12 mouse cellular contexts compared by ENCODE assay signal in the genomic region with DNA sequence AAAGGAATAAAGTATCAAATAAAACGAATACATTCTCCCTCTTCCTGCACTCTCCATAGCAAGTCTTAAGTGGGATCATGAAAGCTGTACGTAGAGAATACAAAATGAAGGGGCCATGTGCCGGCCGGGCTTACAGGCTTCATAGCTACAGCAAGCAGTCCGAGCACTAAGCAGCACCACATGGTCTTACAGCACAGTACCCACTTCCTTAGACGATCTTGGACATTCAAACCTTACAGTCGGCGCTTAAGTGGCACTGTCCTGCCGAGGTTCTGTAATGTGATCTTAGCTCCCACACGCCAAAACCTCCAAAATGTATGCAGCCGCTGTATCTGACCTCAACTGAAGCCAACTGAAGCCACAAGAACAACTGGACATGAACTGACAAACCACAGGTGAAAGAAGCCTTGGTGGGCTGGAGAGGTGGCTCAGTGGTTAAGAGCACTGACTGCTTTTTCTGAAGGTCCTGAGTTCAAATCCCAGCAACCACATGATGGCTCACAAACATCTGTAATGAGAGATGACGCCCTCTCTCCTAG. TPM values are rescaled to one million over a fixed set of nuclear protein-coding genes. Genes with fewer than 3 reads are reported as not detected.
DNase-seq lines count a peak whose midpoint lies in the region; ATAC-seq and TF ChIP-seq lines count a peak whose summit lies in the region.
"Had no signal": no experiment of that assay in that cellular context is flagged by ENCODE, and none has a peak within 500 bp of the region (broad histone marks: within the 10 kb centered on the region; RNA-seq: fewer than 3 reads in every experiment).

No protein-coding gene starts in this region.

- DNase-seq in embryonic facial prominence, embryonic 10.5 days (ENCODE audit: low spot score) = no peak
- no peak for DNase-seq in limb, embryonic 10.5 days (ENCODE audit: low spot score)
- no peak for DNase-seq in layer of hippocampus, adult 8-10 months (ENCODE audit: low spot score in 2 of 2)
- DNase-seq: adrenal gland, adult 8-10 months; cerebellum, adult 9-10 months; right cerebral cortex, postnatal 14 days had no signal

- H3K27ac ChIP-seq in embryonic facial prominence, embryonic 12.5 days = peak overlapping the region; percentile 26
- no peak overlapping the region for H3K27ac ChIP-seq in embryonic facial prominence, embryonic 10.5 days (replicated peaks)
- peak overlapping the region; percentile 33; the same call in 1 of the 2 replicates for H3K27ac ChIP-seq in limb, embryonic 15.5 days
- H3K27ac ChIP-seq in limb, embryonic 10.5 days = no peak overlapping the region
- peak overlapping the region; percentile 65 for H3K27ac ChIP-seq in bone marrow, adult 2 months (ENCODE audit: control insufficient read depth, insufficient read depth, low read depth, low read length, poor library complexity)
- H3K27ac ChIP-seq: heart, embryonic 15.5 days had no signal

- no peaks in the 10 kb centered on the region for H3K36me3 ChIP-seq in embryonic facial prominence, embryonic 12.5 days
- no peaks in the 10 kb centered on the region; the same call in 1 of the 2 replicates for H3K36me3 ChIP-seq in embryonic facial prominence, embryonic 10.5 days (replicated peaks)
- H3K36me3 ChIP-seq in limb, embryonic 15.5 days = no peaks in the 10 kb centered on the region
- peaks cover 2% of the 10 kb centered on the region; the same call in 1 of the 2 replicates for H3K36me3 ChIP-seq in limb, embryonic 10.5 days
- H3K36me3 ChIP-seq: heart, embryonic 15.5 days had no signal

- H3K4me1 ChIP-seq in embryonic facial prominence, embryonic 12.5 days = peaks cover 16% of the 10 kb centered on the region
- H3K4me1 ChIP-seq in embryonic facial prominence, embryonic 10.5 days = peaks cover 31% of the 10 kb centered on the region
- H3K4me1 ChIP-seq in limb, embryonic 15.5 days = peaks cover 22% of the 10 kb centered on the region
- H3K4me1 ChIP-seq in limb, embryonic 10.5 days = peaks cover 17% of the 10 kb centered on the region
- H3K4me1 ChIP-seq in bone marrow, adult 2 months (ENCODE audit: control insufficient read depth, insufficient read depth, low read length) = peaks cover 9% of the 10 kb centered on the region; the same call in 1 of the 2 replicates

- no peak for TF ChIP-seq POLR2A in bone marrow, adult 2 months (IDR thresholded peaks at IDR 0.05; ENCODE audit: borderline replicate concordance, control insufficient read depth, low read depth, low read length)

- no peaks in the 10 kb centered on the region for H3K9me3 ChIP-seq in embryonic facial prominence, embryonic 12.5 days
- no peaks in the 10 kb centered on the region for H3K9me3 ChIP-seq in embryonic facial prominence, embryonic 10.5 days
- H3K9me3 ChIP-seq in limb, embryonic 15.5 days = no peaks in the 10 kb centered on the region
- H3K9me3 ChIP-seq in limb, embryonic 10.5 days (replicated peaks) = no peaks in the 10 kb centered on the region
- H3K9me3 ChIP-seq: heart, embryonic 15.5 days had no signal

- H3K4me3 ChIP-seq in embryonic facial prominence, embryonic 12.5 days = no peak overlapping the region
- H3K4me3 ChIP-seq in embryonic facial prominence, embryonic 10.5 days = no peak overlapping the region
- H3K4me3 ChIP-seq in limb, embryonic 15.5 days = no peak overlapping the region
- no peak overlapping the region for H3K4me3 ChIP-seq in limb, embryonic 10.5 days
- peak overlapping the region; percentile 20 for H3K4me3 ChIP-seq in bone marrow, adult 2 months (replicated peaks; ENCODE audit: control insufficient read depth, low read depth, low read length)
- H3K4me3 ChIP-seq: heart, embryonic 15.5 days had no signal

- no peaks in the 10 kb centered on the region for H3K27me3 ChIP-seq in embryonic facial prominence, embryonic 12.5 days
- no peaks in the 10 kb centered on the region for H3K27me3 ChIP-seq in embryonic facial prominence, embryonic 10.5 days (replicated peaks; ENCODE audit: low read depth, poor library complexity, severe bottlenecking)
- H3K27me3 ChIP-seq in limb, embryonic 15.5 days = no peaks in the 10 kb centered on the region
- no peaks in the 10 kb centered on the region for H3K27me3 ChIP-seq in limb, embryonic 10.5 days (ENCODE audit: low read depth, poor library complexity, severe bottlenecking)
- H3K27me3 ChIP-seq: heart, embryonic 15.5 days had no signal

- WGBS in embryonic facial prominence, embryonic 12.5 days = 60% methylated on average over 12 of the region's 12 CpGs
- 81% methylated on average over 12 of the region's 12 CpGs for WGBS in embryonic facial prominence, embryonic 10.5 days
- 65% methylated on average over 12 of the region's 12 CpGs for WGBS in limb, embryonic 15.5 days
- 87% methylated on average over 12 of the region's 12 CpGs for WGBS in limb, embryonic 10.5 days
- 20% methylated on average over 12 of the region's 12 CpGs for WGBS in bone marrow, adult 2 months

- 0 out of 2 replicates have a peak overlapping the region, but pooled peaks have one; percentile 12 for H3K9ac ChIP-seq in embryonic facial prominence, embryonic 12.5 days
- no peak overlapping the region for H3K9ac ChIP-seq in limb, embryonic 15.5 days
- H3K9ac ChIP-seq: heart, embryonic 15.5 days had no signal

- 0 out of 2 replicates have a peak overlapping the region, but pooled peaks have one; percentile 1 for H3K4me2 ChIP-seq in embryonic facial prominence, embryonic 12.5 days (replicated peaks)
- no peak overlapping the region for H3K4me2 ChIP-seq in limb, embryonic 15.5 days
- H3K4me2 ChIP-seq: heart, embryonic 15.5 days had no signal

- ATAC-seq in embryonic facial prominence, embryonic 12.5 days (ENCODE audit: insufficient number of reproducible peaks, insufficient read depth, low FRiP score, low TSS enrichment) = no peak
- ATAC-seq in limb, embryonic 15.5 days (ENCODE audit: insufficient number of reproducible peaks, low FRiP score, low TSS enrichment, low read depth) = no peak
- ATAC-seq in megakaryocyte, adult 5-6 weeks (ENCODE audit: poor library complexity, severe bottlenecking) = peak; percentile 55
- ATAC-seq in CD4-positive, CD25-positive, alpha-beta regulatory T cell, adult 4 months = no peak

- no peak for TF ChIP-seq CTCF in bone marrow, adult 2 months (IDR thresholded peaks at IDR 0.05; ENCODE audit: control insufficient read depth, insufficient read depth, low read length)

RNA-seq across cellular contexts. Expression of a gene that starts 5.0 kb away (rescaled TPM):
- polyA plus RNA-seq in embryonic facial prominence, embryonic 12.5 days (2016; fragmentation: Nextera tagmentation; extraction: Ambion mirVana) = 32.9 and 33.1 TPM in 2 replicates
- polyA plus RNA-seq in embryonic facial prominence, embryonic 10.5 days (2016; fragmentation: Nextera tagmentation; extraction: Ambion mirVana) = 45.2 and 46.2 TPM in 2 replicates
- 16.2 and 17.2 TPM in 2 replicates for polyA plus RNA-seq in limb, embryonic 15.5 days (2015; fragmentation: Nextera tagmentation; extraction: Ambion mirVana)
- polyA plus RNA-seq in limb, embryonic 10.5 days (2016; fragmentation: Nextera tagmentation; extraction: Ambion mirVana) = 45.7 and 47.1 TPM in 2 replicates
- polyA plus RNA-seq in bone marrow, adult 2 months (2011; ENCODE audit: insufficient read depth, insufficient read length, low replicate concordance, missing spikeins) = 25.5 and 26.6 TPM in 2 replicates
- 48.5 and 50.3 TPM in 2 replicates for total RNA-seq in megakaryocyte, adult 5-6 weeks (2015)
- total RNA-seq in megakaryocyte, adult 5-6 weeks (2017) = 62.7 and 65.3 TPM in 2 replicates
- total RNA-seq in layer of hippocampus, adult 8-10 months (2022) = 1 to 10 TPM; 2.4 to 3.1 (median 2.9) TPM
- polyA plus RNA-seq in CD4-positive, CD25-positive, alpha-beta regulatory T cell, adult 4 months (2017; shearing (Covaris generic)) = 1 to 10 TPM; 3.0 to 5.9 TPM

RNA-seq across cellular contexts. Expression of a gene that starts 32.9 kb away (rescaled TPM):
- polyA plus RNA-seq in embryonic facial prominence, embryonic 12.5 days (2016; fragmentation: Nextera tagmentation; extraction: Ambion mirVana) = 7.9 and 8.9 TPM in 2 replicates
- polyA plus RNA-seq in embryonic facial prominence, embryonic 10.5 days (2016; fragmentation: Nextera tagmentation; extraction: Ambion mirVana) = 9.1 and 9.2 TPM in 2 replicates
- polyA plus RNA-seq in limb, embryonic 15.5 days (2015; fragmentation: Nextera tagmentation; extraction: Ambion mirVana) = 3.8 and 4.0 TPM in 2 replicates
- 4.3 and 4.9 TPM in 2 replicates for polyA plus RNA-seq in limb, embryonic 10.5 days (2016; fragmentation: Nextera tagmentation; extraction: Ambion mirVana)
- 6.4 and 12.0 TPM in 2 replicates for polyA plus RNA-seq in bone marrow, adult 2 months (2011; ENCODE audit: insufficient read depth, insufficient read length, low replicate concordance, missing spikeins)
- total RNA-seq in megakaryocyte, adult 5-6 weeks (2015) = 5.2 and 6.3 TPM in 2 replicates
- 6.1 and 6.3 TPM in 2 replicates for total RNA-seq in megakaryocyte, adult 5-6 weeks (2017)
- total RNA-seq in layer of hippocampus, adult 8-10 months (2022) = 10 to 100 TPM; 18.8 to 21.7 (median 19.4) TPM
- 10 to 100 TPM; 24.5 to 30.3 TPM for polyA plus RNA-seq in CD4-positive, CD25-positive, alpha-beta regulatory T cell, adult 4 months (2017; shearing (Covaris generic))

RNA-seq across cellular contexts. Expression of a gene that starts 51.1 kb away (rescaled TPM):
- 9.2 and 9.9 TPM in 2 replicates for polyA plus RNA-seq in embryonic facial prominence, embryonic 12.5 days (2016; fragmentation: Nextera tagmentation; extraction: Ambion mirVana)
- polyA plus RNA-seq in embryonic facial prominence, embryonic 10.5 days (2016; fragmentation: Nextera tagmentation; extraction: Ambion mirVana) = 3.8 and 4.3 TPM in 2 replicates
- polyA plus RNA-seq in limb, embryonic 15.5 days (2015; fragmentation: Nextera tagmentation; extraction: Ambion mirVana) = 2.1 and 2.2 TPM in 2 replicates
- polyA plus RNA-seq in limb, embryonic 10.5 days (2016; fragmentation: Nextera tagmentation; extraction: Ambion mirVana) = 1.9 and 3.0 TPM in 2 replicates
- polyA plus RNA-seq in bone marrow, adult 2 months (2011; ENCODE audit: insufficient read depth, insufficient read length, low replicate concordance, missing spikeins) = 4.5 and 9.7 TPM in 2 replicates
- 7.7 and 9.5 TPM in 2 replicates for total RNA-seq in megakaryocyte, adult 5-6 weeks (2015)
- total RNA-seq in megakaryocyte, adult 5-6 weeks (2017) = 9.2 and 9.4 TPM in 2 replicates
- total RNA-seq in layer of hippocampus, adult 8-10 months (2022) = 10 to 100 TPM; 10.0 to 10.9 (median 10.4) TPM
- 1 to 10 TPM in 1 of 2 experiments, under 1 TPM in 1; 0.75 to 1.9 TPM for polyA plus RNA-seq in CD4-positive, CD25-positive, alpha-beta regulatory T cell, adult 4 months (2017; shearing (Covaris generic))

RNA-seq across cellular contexts. Expression of a gene that starts 53.4 kb away (rescaled TPM):
- 1.4 and 1.9 TPM in 2 replicates for polyA plus RNA-seq in embryonic facial prominence, embryonic 12.5 days (2016; fragmentation: Nextera tagmentation; extraction: Ambion mirVana)
- polyA plus RNA-seq in embryonic facial prominence, embryonic 10.5 days (2016; fragmentation: Nextera tagmentation; extraction: Ambion mirVana) = 2.3 and 3.9 TPM in 2 replicates
- polyA plus RNA-seq in limb, embryonic 15.5 days (2015; fragmentation: Nextera tagmentation; extraction: Ambion mirVana) = 0.28 and 0.62 TPM in 2 replicates
- 0.97 and 1.1 TPM in 2 replicates for polyA plus RNA-seq in limb, embryonic 10.5 days (2016; fragmentation: Nextera tagmentation; extraction: Ambion mirVana)
- polyA plus RNA-seq in bone marrow, adult 2 months (2011; ENCODE audit: insufficient read depth, insufficient read length, low replicate concordance, missing spikeins) = 0.50 and 2.7 TPM in 2 replicates
- total RNA-seq in megakaryocyte, adult 5-6 weeks (2015) = 0.05 and 0.29 TPM in 2 replicates
- not detected in 2 replicates for total RNA-seq in megakaryocyte, adult 5-6 weeks (2017)
- total RNA-seq in layer of hippocampus, adult 8-10 months (2022) = 100 to 1,000 TPM; 184 to 232 (median 208) TPM
- polyA plus RNA-seq in CD4-positive, CD25-positive, alpha-beta regulatory T cell, adult 4 months (2017; shearing (Covaris generic)) = not detected

Comparison
In these comparisons a context has a peak if more than half of its experiments do, and no peak if none do; other contexts are left out.
1. H3K27ac ChIP-seq: peak in embryonic facial prominence, embryonic 12.5 days (single experiment), limb, embryonic 15.5 days (single experiment) and bone marrow, adult 2 months (single experiment); none in embryonic facial prominence, embryonic 10.5 days (single experiment) and limb, embryonic 10.5 days (single experiment).